Comparison of ENCODE assay signal across 19 mouse cellular contexts in genomic region chr10:44631584-44631983, GRCm38 (mm10).
DNase-seq lines count a peak whose midpoint lies in the region; ATAC-seq lines count a peak whose summit lies in the region.
"Had no signal": no experiment of that assay in that cellular context is flagged by ENCODE, and none has a peak within 500 bp of the region (broad histone marks: within the 10 kb centered on the region; RNA-seq: fewer than 3 reads in every experiment).

No protein-coding gene starts in this region.

- H3K9me3 ChIP-seq in forebrain, embryonic 13.5 days (replicated peaks), result no peaks in the 10 kb centered on the region
- H3K9me3 ChIP-seq: embryonic facial prominence, embryonic 10.5 days; hindbrain, embryonic 15.5 days; limb, embryonic 13.5 days; midbrain, embryonic 12.5 days had no signal

- no peak overlapping the region for H3K4me2 ChIP-seq in forebrain, embryonic 13.5 days
- H3K4me2 ChIP-seq: hindbrain, embryonic 15.5 days; midbrain, embryonic 12.5 days had no signal

- H3K4me3 ChIP-seq in macrophage (ENCODE audit: inconsistent target), result no peak overlapping the region
- no peak overlapping the region for H3K4me3 ChIP-seq in forebrain, embryonic 13.5 days
- H3K4me3 ChIP-seq: embryonic facial prominence, embryonic 10.5 days; erythroblast, embryonic 14.5 days; hindbrain, embryonic 15.5 days; left cerebral cortex, adult 2 months; limb, embryonic 13.5 days; midbrain, embryonic 12.5 days had no signal

- H3K27ac ChIP-seq in macrophage, result peak overlapping the region; percentile 95
- H3K27ac ChIP-seq in forebrain, embryonic 13.5 days, result no peak overlapping the region
- H3K27ac ChIP-seq: hindbrain, embryonic 15.5 days; left cerebral cortex, adult 2 months; limb, embryonic 13.5 days; midbrain, embryonic 12.5 days had no signal

- no peaks in the 10 kb centered on the region for H3K79me2 ChIP-seq in macrophage (ENCODE audit: inconsistent target)

- WGBS in macrophage (ENCODE audit: missing documents), result 3% methylated on average over 8 of the region's 8 CpGs
- WGBS in forebrain, embryonic 13.5 days, result 86% methylated on average over 8 of the region's 8 CpGs

- no peaks in the 10 kb centered on the region for H3K4me1 ChIP-seq in forebrain, embryonic 13.5 days
- H3K4me1 ChIP-seq: hindbrain, embryonic 15.5 days; midbrain, embryonic 12.5 days had no signal

- no peaks in the 10 kb centered on the region for H3K27me3 ChIP-seq in forebrain, embryonic 13.5 days
- H3K27me3 ChIP-seq: hindbrain, embryonic 15.5 days; limb, embryonic 13.5 days; midbrain, embryonic 12.5 days had no signal

- ATAC-seq in forebrain, embryonic 13.5 days, result no peak
- ATAC-seq: forebrain, embryonic 16.5 days; lung, postnatal 0 days had no signal

- no peaks in the 10 kb centered on the region for H3K36me3 ChIP-seq in macrophage (ENCODE audit: inconsistent target)
- H3K36me3 ChIP-seq in forebrain, embryonic 13.5 days (ENCODE audit: poor library complexity, severe bottlenecking), result no peaks in the 10 kb centered on the region
- H3K36me3 ChIP-seq: embryonic facial prominence, embryonic 10.5 days; hindbrain, embryonic 15.5 days; limb, embryonic 13.5 days; midbrain, embryonic 12.5 days had no signal

- DNase-seq in kidney, adult 9 months, result peak; percentile 14
- no peak for DNase-seq in kidney, postnatal 25 days
- peak; percentile 59 to 68 for DNase-seq in spleen, postnatal 36 days (ENCODE audit: low spot score in 2 of 2)
- no peak for DNase-seq in spleen, adult 18-20 months
- no peak for DNase-seq in T-cell, adult 2 months (ENCODE audit: low spot score)
- DNase-seq: adrenal gland, postnatal 10 days; cerebellum, postnatal 14 days; kidney, adult 11 months; thymus, adult 2 months had no signal

- H3K9ac ChIP-seq in forebrain, embryonic 13.5 days, result no peak overlapping the region
- H3K9ac ChIP-seq: hindbrain, embryonic 15.5 days; limb, embryonic 13.5 days; midbrain, embryonic 12.5 days had no signal

Comparison
In these comparisons a context has a peak if more than half of its experiments do, and no peak if none do; other contexts are left out.
1. DNase-seq: peak in kidney, adult 9 months (single experiment) and spleen, postnatal 36 days (2 of 2); none in kidney, postnatal 25 days (0 of 2), spleen, adult 18-20 months (0 of 2) and T-cell, adult 2 months (single experiment).